Mouse (Mus musculus): ENCODE results near the gene Cflar. TPM values are rescaled to one million over a fixed set of nuclear protein-coding genes. Genes with fewer than 3 reads are reported as not detected.
A peak's percentile ranks its signal among the peaks of the same experiment; 100 is the strongest.

Cflar gene
- polyA plus RNA-seq, 1 experiment from 2014 or later = 28.9 TPM

DNA sequence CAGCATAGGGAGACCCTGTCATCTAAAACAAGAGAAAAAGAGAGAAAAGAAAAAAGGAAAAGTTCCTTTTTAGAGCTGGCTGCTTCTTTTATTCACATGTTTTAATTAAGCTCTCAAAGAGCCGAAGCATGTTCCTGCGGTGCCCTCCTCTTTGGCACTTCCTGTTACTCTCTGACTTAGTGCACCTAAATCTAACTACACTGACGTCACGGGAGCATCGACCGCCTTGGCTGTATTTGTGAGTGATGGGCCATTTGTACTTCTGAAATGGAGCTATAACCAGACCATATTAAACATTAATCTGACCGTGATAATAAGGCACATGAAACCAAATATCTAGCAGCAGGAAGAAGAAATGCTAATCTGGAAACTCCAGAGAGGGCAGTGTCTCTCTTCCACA, 24.7 kb downstream of the Cflar start:
- no peak for TF ChIP-seq CTCF (IDR thresholded peaks at IDR 0.05; ENCODE audit: low read depth)
- Histone ChIP-seq H3K36me3 (ENCODE audit: control insufficient read depth, insufficient read depth) (peaks cover 78% of the 10 kb centered on the region), H3K9me3 (ENCODE audit: control insufficient read depth) (no peaks in the 10 kb centered on the region), H3K4me1 (replicated peaks; ENCODE audit: control insufficient read depth, insufficient read depth, low read length) (no peaks in the 10 kb centered on the region), H3K27ac (ENCODE audit: low read depth, low read length) (no peak overlapping the region), H3K27me3 (replicated peaks; ENCODE audit: control insufficient read depth, insufficient read depth, low read length) (no peaks in the 10 kb centered on the region), H3K9ac (ENCODE audit: low read depth, low read length) (no peak overlapping the region), H3K4me3 (ENCODE audit: low read depth, low read length) (no peak overlapping the region), H3K4me2 (replicated peaks; ENCODE audit: low read depth) (no peak overlapping the region)
- no peak for ATAC-seq
- 90% methylated on average over 7 of the region's 7 CpGs for WGBS

DNA sequence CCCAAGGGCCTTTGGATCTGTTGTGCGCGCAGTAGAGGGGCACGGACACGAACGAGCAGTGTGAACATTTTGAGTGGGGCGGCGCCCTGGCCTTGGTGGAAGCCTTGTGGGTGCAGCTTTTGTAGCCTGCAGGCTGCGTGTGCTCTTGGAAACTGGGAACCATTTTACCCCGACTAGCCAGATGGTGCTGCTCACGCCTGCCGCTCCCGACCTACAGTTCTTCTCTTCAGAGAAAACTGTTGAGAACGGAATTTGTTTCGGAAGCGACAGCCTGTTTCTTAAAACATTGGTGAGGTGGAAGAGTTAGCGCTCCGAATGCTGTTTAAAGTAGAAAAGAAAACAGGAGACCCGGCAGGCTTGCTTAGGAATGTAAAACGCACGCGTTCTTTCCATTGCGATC, 25.7 kb downstream of the Cflar start:
- whole genome bisulfite sequencing = 93% methylated on average over 22 of the region's 22 CpGs
- Histone ChIP-seq H3K9ac (ENCODE audit: low read depth, low read length) (no peak overlapping the region), H3K4me1 (replicated peaks; ENCODE audit: control insufficient read depth, insufficient read depth, low read length) (no peaks in the 10 kb centered on the region), H3K4me2 (replicated peaks; ENCODE audit: low read depth) (no peak overlapping the region), H3K27me3 (replicated peaks; ENCODE audit: control insufficient read depth, insufficient read depth, low read length) (no peaks in the 10 kb centered on the region), H3K36me3 (ENCODE audit: control insufficient read depth, insufficient read depth) (peaks cover 79% of the 10 kb centered on the region), H3K9me3 (ENCODE audit: control insufficient read depth) (no peaks in the 10 kb centered on the region), H3K4me3 (ENCODE audit: low read depth, low read length) (no peak overlapping the region), H3K27ac (ENCODE audit: low read depth, low read length) (no peak overlapping the region)
- TF ChIP-seq CTCF (IDR thresholded peaks at IDR 0.05; ENCODE audit: low read depth) = no peak
- ATAC-seq = no peak

- H3K9ac ChIP-seq (ENCODE audit: low read depth, low read length) = no peak overlapping the region
- no peak overlapping the region for H3K4me3 ChIP-seq (ENCODE audit: low read depth, low read length)
- H3K4me1 ChIP-seq (replicated peaks; ENCODE audit: control insufficient read depth, insufficient read depth, low read length) = no peaks in the 10 kb centered on the region; the same call in 1 of the 2 replicates
- no peaks in the 10 kb centered on the region for H3K9me3 ChIP-seq (ENCODE audit: control insufficient read depth)
- ATAC-seq = no peak
- H3K4me2 ChIP-seq (replicated peaks; ENCODE audit: low read depth) = no peak overlapping the region
- H3K36me3 ChIP-seq (ENCODE audit: control insufficient read depth, insufficient read depth) = peaks cover 77% of the 10 kb centered on the region
- H3K27me3 ChIP-seq (replicated peaks; ENCODE audit: control insufficient read depth, insufficient read depth, low read length) = no peaks in the 10 kb centered on the region
- no peak for TF ChIP-seq CTCF (IDR thresholded peaks at IDR 0.05; ENCODE audit: low read depth)
- 94% methylated on average over 7 of the region's 7 CpGs for whole genome bisulfite sequencing
- peak overlapping the region; percentile 11; the same call in 1 of the 2 replicates for H3K27ac ChIP-seq (ENCODE audit: low read depth, low read length)
Measured at GRCm38 (mm10) chr1:58739529-58739928, 28.2 kb downstream of the Cflar start.

- peak; percentile 95 for ATAC-seq
- Histone ChIP-seq H3K4me2 (replicated peaks; ENCODE audit: low read depth) (no peak overlapping the region), H3K36me3 (ENCODE audit: control insufficient read depth, insufficient read depth) (peaks cover 82% of the 10 kb centered on the region), H3K9me3 (ENCODE audit: control insufficient read depth) (no peaks in the 10 kb centered on the region), H3K9ac (ENCODE audit: low read depth, low read length) (no peak overlapping the region), H3K4me3 (ENCODE audit: low read depth, low read length) (no peak overlapping the region), H3K27ac (ENCODE audit: low read depth, low read length) (peak overlapping the region; percentile 91), H3K27me3 (replicated peaks; ENCODE audit: control insufficient read depth, insufficient read depth, low read length) (no peaks in the 10 kb centered on the region), H3K4me1 (replicated peaks; ENCODE audit: control insufficient read depth, insufficient read depth, low read length) (no peaks in the 10 kb centered on the region; the same call in 1 of the 2 replicates)
- WGBS = 46% methylated on average over 5 of the region's 5 CpGs
- no peak for TF ChIP-seq CTCF (IDR thresholded peaks at IDR 0.05; ENCODE audit: low read depth)
Measured at GRCm38 (mm10) chr1:58742571-58743021, 31.3 kb downstream of the Cflar start.

GRCm38 (mm10) chr1:58743252-58743651, 31.9 kb downstream of the Cflar start:
- no peak for ATAC-seq
- Histone ChIP-seq H3K9ac (ENCODE audit: low read depth, low read length) (no peak overlapping the region), H3K4me2 (replicated peaks; ENCODE audit: low read depth) (no peak overlapping the region), H3K27me3 (replicated peaks; ENCODE audit: control insufficient read depth, insufficient read depth, low read length) (no peaks in the 10 kb centered on the region), H3K4me1 (replicated peaks; ENCODE audit: control insufficient read depth, insufficient read depth, low read length) (no peaks in the 10 kb centered on the region; the same call in 1 of the 2 replicates), H3K4me3 (ENCODE audit: low read depth, low read length) (no peak overlapping the region), H3K9me3 (ENCODE audit: control insufficient read depth) (no peaks in the 10 kb centered on the region), H3K36me3 (ENCODE audit: control insufficient read depth, insufficient read depth) (peaks cover 83% of the 10 kb centered on the region), H3K27ac (ENCODE audit: low read depth, low read length) (peak overlapping the region; percentile 91)
- 72% methylated on average over 6 of the region's 6 CpGs for WGBS
- no peak for TF ChIP-seq CTCF (IDR thresholded peaks at IDR 0.05; ENCODE audit: low read depth)

- no peak overlapping the region for H3K9ac ChIP-seq (ENCODE audit: low read depth, low read length)
- WGBS = 84% methylated on average over 7 of the region's 7 CpGs
- H3K9me3 ChIP-seq (ENCODE audit: control insufficient read depth) = no peaks in the 10 kb centered on the region
- H3K4me1 ChIP-seq (replicated peaks; ENCODE audit: control insufficient read depth, insufficient read depth, low read length) = no peaks in the 10 kb centered on the region; the same call in 1 of the 2 replicates
- H3K4me3 ChIP-seq (ENCODE audit: low read depth, low read length) = no peak overlapping the region
- peaks cover 81% of the 10 kb centered on the region for H3K36me3 ChIP-seq (ENCODE audit: control insufficient read depth, insufficient read depth)
- no peak overlapping the region for H3K4me2 ChIP-seq (replicated peaks; ENCODE audit: low read depth)
- no peak for ATAC-seq
- no peaks in the 10 kb centered on the region for H3K27me3 ChIP-seq (replicated peaks; ENCODE audit: control insufficient read depth, insufficient read depth, low read length)
- no peak overlapping the region; the same call in 1 of the 2 replicates for H3K27ac ChIP-seq (ENCODE audit: low read depth, low read length)
- TF ChIP-seq CTCF (IDR thresholded peaks at IDR 0.05; ENCODE audit: low read depth) = no peak
Measured at GRCm38 (mm10) chr1:58744645-58745044, 33.3 kb downstream of the Cflar start.

- H3K4me3 ChIP-seq (ENCODE audit: low read depth, low read length) = no peak overlapping the region
- TF ChIP-seq CTCF (IDR thresholded peaks at IDR 0.05; ENCODE audit: low read depth) = peak; percentile 69
- no peaks in the 10 kb centered on the region for H3K27me3 ChIP-seq (replicated peaks; ENCODE audit: control insufficient read depth, insufficient read depth, low read length)
- H3K27ac ChIP-seq (ENCODE audit: low read depth, low read length) = no peak overlapping the region
- H3K36me3 ChIP-seq (ENCODE audit: control insufficient read depth, insufficient read depth) = peaks cover 60% of the 10 kb centered on the region
- H3K4me1 ChIP-seq (replicated peaks; ENCODE audit: control insufficient read depth, insufficient read depth, low read length) = no peaks in the 10 kb centered on the region; the same call in 1 of the 2 replicates
- 80% methylated on average over 9 of the region's 9 CpGs for WGBS
- no peak overlapping the region for H3K9ac ChIP-seq (ENCODE audit: low read depth, low read length)
- H3K4me2 ChIP-seq (replicated peaks; ENCODE audit: low read depth) = no peak overlapping the region
- ATAC-seq = no peak
- no peaks in the 10 kb centered on the region for H3K9me3 ChIP-seq (ENCODE audit: control insufficient read depth)
Measured at GRCm38 (mm10) chr1:58746880-58747279, 35.6 kb downstream of the Cflar start.

Measured in intestine, postnatal 0 days (tissue).